In genomic region chr14:40885225-40885624, GRCm38 (mm10) we compare ENCODE assay signal across 10 mouse cellular contexts. TPM values are rescaled to one million over a fixed set of nuclear protein-coding genes. Genes with fewer than 3 reads are reported as not detected.
DNase-seq lines count a peak whose midpoint lies in the region; ATAC-seq and TF ChIP-seq lines count a peak whose summit lies in the region.
"Had no signal": no experiment of that assay in that cellular context is flagged by ENCODE, and none has a peak within 500 bp of the region (broad histone marks: within the 10 kb centered on the region; RNA-seq: fewer than 3 reads in every experiment).

No protein-coding gene starts in this region.

- ATAC-seq in heart, embryonic 15.5 days (replicated peaks; ENCODE audit: insufficient number of reproducible peaks, insufficient read depth, low FRiP score, low read depth): 0 out of 2 replicates have a peak, but pooled peaks have one; percentile 31
- peak; percentile 83 for ATAC-seq in lung, postnatal 0 days
- ATAC-seq in forebrain, embryonic 12.5 days (ENCODE audit: low FRiP score): no peak
- ATAC-seq in hindbrain, embryonic 11.5 days (ENCODE audit: low FRiP score): no peak

- H3K4me1 ChIP-seq in heart, embryonic 15.5 days (replicated peaks): peaks cover 14% of the 10 kb centered on the region
- H3K4me1 ChIP-seq in heart, adult 2 months (ENCODE audit: control insufficient read depth, insufficient read depth, low read length): 0 out of 2 replicates have a peak, but pooled peaks cover 3% of the 10 kb centered on the region
- H3K4me1 ChIP-seq in MEL (ENCODE audit: control insufficient read depth in 1 of 2, insufficient read depth in 2 of 2, low read length in 2 of 2): peaks cover 6 to 7% of the 10 kb centered on the region in 2 experiments
- no peaks in the 10 kb centered on the region; the same call in 1 of the 2 replicates for H3K4me1 ChIP-seq in lung, postnatal 0 days (ENCODE audit: insufficient read depth, low read depth, low read length)
- H3K4me1 ChIP-seq in forebrain, embryonic 12.5 days: no peaks in the 10 kb centered on the region
- H3K4me1 ChIP-seq in hindbrain, embryonic 11.5 days (replicated peaks; ENCODE audit: control insufficient read depth, insufficient read depth, low read length): no peaks in the 10 kb centered on the region

- no peak for TF ChIP-seq RAD21 in MEL (IDR thresholded peaks at IDR 0.05; ENCODE audit: low read depth, low read length)

- no peak overlapping the region for H3K4me3 ChIP-seq in heart, embryonic 15.5 days
- no peak overlapping the region for H3K4me3 ChIP-seq in heart, adult 2 months
- H3K4me3 ChIP-seq in MEL (ENCODE audit: control insufficient read depth in 1 of 2, insufficient read depth in 1 of 2, low read depth in 2 of 2, low read length in 2 of 2): no peak overlapping the region
- peak overlapping the region; percentile 10; the same call in 1 of the 2 replicates for H3K4me3 ChIP-seq in lung, postnatal 0 days (ENCODE audit: low read depth, low read length)
- H3K4me3 ChIP-seq in forebrain, embryonic 12.5 days (replicated peaks): no peak overlapping the region
- no peak overlapping the region for H3K4me3 ChIP-seq in hindbrain, embryonic 11.5 days (ENCODE audit: low read depth, low read length)
- H3K4me3 ChIP-seq: liver, embryonic 13.5 days had no signal

- intact Hi-C loops in heart, adult 2 months (cut with DNase I): no loop called here

- no peak for TF ChIP-seq POLR2A in heart, adult 2 months (IDR thresholded peaks at IDR 0.05; ENCODE audit: insufficient read depth, low read depth, low read length)
- TF ChIP-seq POLR2A in MEL (IDR thresholded peaks at IDR 0.05; ENCODE audit: control insufficient read depth in 1 of 2, insufficient read depth in 1 of 2, low read depth in 1 of 2, low read length in 2 of 2, poor library complexity in 1 of 2): no peak

- H3K4me2 ChIP-seq in heart, embryonic 15.5 days: peak overlapping the region; percentile 43
- peak overlapping the region; percentile 32 for H3K4me2 ChIP-seq in lung, postnatal 0 days (replicated peaks; ENCODE audit: low read depth, low read length)
- no peak overlapping the region for H3K4me2 ChIP-seq in forebrain, embryonic 12.5 days
- no peak overlapping the region for H3K4me2 ChIP-seq in hindbrain, embryonic 11.5 days (replicated peaks; ENCODE audit: low read depth, low read length)
- H3K4me2 ChIP-seq: liver, embryonic 13.5 days had no signal

- H3K36me3 ChIP-seq in heart, embryonic 15.5 days: no peaks in the 10 kb centered on the region
- no peaks in the 10 kb centered on the region for H3K36me3 ChIP-seq in heart, adult 2 months (ENCODE audit: control insufficient read depth, insufficient read depth, low read length)
- H3K36me3 ChIP-seq in MEL (ENCODE audit: control insufficient read depth in 1 of 2, insufficient read depth in 2 of 2, low read length in 2 of 2): peaks cover 0 to 12% of the 10 kb centered on the region in 2 experiments; a peak in 2 of 4 replicates
- no peaks in the 10 kb centered on the region for H3K36me3 ChIP-seq in lung, postnatal 0 days (ENCODE audit: insufficient read depth, low read length)
- H3K36me3 ChIP-seq in forebrain, embryonic 12.5 days (replicated peaks): no peaks in the 10 kb centered on the region
- H3K36me3 ChIP-seq in hindbrain, embryonic 11.5 days (ENCODE audit: control insufficient read depth, insufficient read depth, low read length): no peaks in the 10 kb centered on the region
- H3K36me3 ChIP-seq: liver, embryonic 13.5 days had no signal

- no peaks in the 10 kb centered on the region for H3K9me3 ChIP-seq in heart, embryonic 15.5 days (replicated peaks)
- H3K9me3 ChIP-seq in MEL (replicated peaks; ENCODE audit: insufficient read depth, low read length): no peaks in the 10 kb centered on the region
- H3K9me3 ChIP-seq in lung, postnatal 0 days (ENCODE audit: low read length): no peaks in the 10 kb centered on the region
- no peaks in the 10 kb centered on the region for H3K9me3 ChIP-seq in forebrain, embryonic 12.5 days
- no peaks in the 10 kb centered on the region for H3K9me3 ChIP-seq in hindbrain, embryonic 11.5 days (ENCODE audit: control insufficient read depth, low read length)
- H3K9me3 ChIP-seq: liver, embryonic 13.5 days had no signal

- TF ChIP-seq EP300 in heart, adult 2 months (IDR thresholded peaks at IDR 0.05; ENCODE audit: insufficient read depth, low read depth, low read length): no peak
- no peak for TF ChIP-seq EP300 in MEL (IDR thresholded peaks at IDR 0.05; ENCODE audit: low read depth in 1 of 2, low read length in 2 of 2)
- no peak for TF ChIP-seq EP300 in lung, postnatal 0 days (IDR thresholded peaks at IDR 0.05)

- peak overlapping the region; percentile 40; the same call in 1 of the 2 replicates for H3K27ac ChIP-seq in heart, embryonic 15.5 days
- no peak overlapping the region for H3K27ac ChIP-seq in heart, adult 2 months
- no peak overlapping the region for H3K27ac ChIP-seq in MEL (ENCODE audit: control insufficient read depth, low read depth, low read length)
- peak overlapping the region; percentile 66 for H3K27ac ChIP-seq in lung, postnatal 0 days (ENCODE audit: low read length)
- H3K27ac ChIP-seq in forebrain, embryonic 12.5 days: no peak overlapping the region
- no peak overlapping the region for H3K27ac ChIP-seq in hindbrain, embryonic 11.5 days (ENCODE audit: low read depth, low read length)
- H3K27ac ChIP-seq: liver, embryonic 13.5 days had no signal

- no peak for TF ChIP-seq CTCF in heart, adult 2 months (IDR thresholded peaks at IDR 0.05)
- TF ChIP-seq CTCF in MEL (IDR thresholded peaks at IDR 0.05 in 2 of 3, conservative IDR thresholded peaks at IDR 0.05 in 1 of 3; ENCODE audit: control insufficient read depth in 1 of 3, insufficient read depth in 1 of 3, low read depth in 2 of 3, low read length in 3 of 3, poor library complexity in 1 of 3, severe bottlenecking in 1 of 3): no peak
- TF ChIP-seq CTCF in lung, postnatal 0 days (IDR thresholded peaks at IDR 0.05): no peak

- no peaks in the 10 kb centered on the region for H3K79me2 ChIP-seq in heart, adult 2 months (replicated peaks; ENCODE audit: control insufficient read depth, insufficient read depth, low read length)
- no peaks in the 10 kb centered on the region for H3K79me2 ChIP-seq in MEL (ENCODE audit: control insufficient read depth, insufficient read depth, low read length, poor library complexity)

- no peak overlapping the region for H3K9ac ChIP-seq in heart, embryonic 15.5 days
- no peak overlapping the region for H3K9ac ChIP-seq in heart, adult 2 months (ENCODE audit: low read depth, low read length)
- H3K9ac ChIP-seq in MEL (ENCODE audit: control insufficient read depth, low read depth, low read length, poor library complexity, severe bottlenecking): no peak overlapping the region
- H3K9ac ChIP-seq in lung, postnatal 0 days (replicated peaks; ENCODE audit: low read depth): no peak overlapping the region
- no peak overlapping the region for H3K9ac ChIP-seq in forebrain, embryonic 12.5 days
- H3K9ac ChIP-seq in hindbrain, embryonic 11.5 days (ENCODE audit: low read depth, low read length): no peak overlapping the region
- H3K9ac ChIP-seq: liver, embryonic 13.5 days had no signal

- DNase-seq in heart, adult 2 months: no peak
- DNase-seq in MEL (ENCODE audit: low read depth, low spot score): peak; percentile 42
- peak; percentile 74 for DNase-seq in brain, adult 2 months (ENCODE audit: low read depth, low spot score)
- peak; percentile 72 for DNase-seq in lung, postnatal 0 days (ENCODE audit: low spot score)
- no peak for DNase-seq in hindbrain, embryonic 11.5 days (ENCODE audit: low spot score)
- DNase-seq: kidney, postnatal 14 days; liver, embryonic 13.5 days; spleen, adult 18-20 months had no signal

- WGBS in heart, embryonic 15.5 days: 28% methylated on average over 4 of the region's 4 CpGs
- 18% methylated on average over 4 of the region's 4 CpGs for WGBS in heart, adult 2 months
- WGBS in lung, postnatal 0 days: 17% methylated on average over 4 of the region's 4 CpGs
- 48% methylated on average over 4 of the region's 4 CpGs for WGBS in forebrain, embryonic 12.5 days
- WGBS in hindbrain, embryonic 11.5 days: 25% methylated on average over 4 of the region's 4 CpGs

- H3K27me3 ChIP-seq in heart, embryonic 15.5 days: no peaks in the 10 kb centered on the region
- H3K27me3 ChIP-seq in heart, adult 2 months (ENCODE audit: control insufficient read depth, insufficient read depth, low read length): no peaks in the 10 kb centered on the region
- no peaks in the 10 kb centered on the region for H3K27me3 ChIP-seq in MEL (ENCODE audit: control insufficient read depth in 1 of 2, insufficient read depth in 2 of 2, low read length in 2 of 2)
- H3K27me3 ChIP-seq in lung, postnatal 0 days (replicated peaks; ENCODE audit: insufficient read depth, low read length): no peaks in the 10 kb centered on the region
- H3K27me3 ChIP-seq in forebrain, embryonic 12.5 days: no peaks in the 10 kb centered on the region
- no peaks in the 10 kb centered on the region for H3K27me3 ChIP-seq in hindbrain, embryonic 11.5 days (ENCODE audit: control insufficient read depth, insufficient read depth, low read length)
- H3K27me3 ChIP-seq: liver, embryonic 13.5 days had no signal

TF ChIP-seq in MEL, 35 proteins besides CTCF, POLR2A, EP300 and RAD21 (continues in another document):
- TF ChIP-seq GATA1 (IDR thresholded peaks at IDR 0.05; ENCODE audit: low read depth, low read length) (no peak), E2F4 (IDR thresholded peaks at IDR 0.05; ENCODE audit: borderline replicate concordance, low read depth, low read length) (no peak), MYB (IDR thresholded peaks at IDR 0.05; ENCODE audit: low read depth, low read length) (no peak), POLR2AphosphoS5 (IDR thresholded peaks at IDR 0.05; ENCODE audit: borderline replicate concordance, low read depth, low read length) (no peak), MYC (IDR thresholded peaks at IDR 0.05; ENCODE audit: low read depth, low read length) (no peak), MXI1 (IDR thresholded peaks at IDR 0.05; ENCODE audit: low read depth, low read length) (no peak), ETS1 (IDR thresholded peaks at IDR 0.05; ENCODE audit: low read depth, low read length) (no peak), SMC3 (IDR thresholded peaks at IDR 0.05; ENCODE audit: low read depth, low read length) (no peak), UBTF (IDR thresholded peaks at IDR 0.05; ENCODE audit: borderline replicate concordance, insufficient read depth, low read depth, low read length) (no peak)

RNA-seq across cellular contexts. Expression of gene Sh2d4b, which starts 7.8 kb away (rescaled TPM):
- polyA plus RNA-seq in heart, embryonic 15.5 days (2015; fragmentation: Nextera tagmentation; extraction: Ambion mirVana): 0.69 and 4.3 TPM in 2 replicates
- 1 to 10 TPM in 1 of 2 experiments, under 1 TPM in 1; 0.84 to 1.1 TPM for total RNA-seq in heart, adult 2 months (2021)
- 0.14 and 0.18 TPM in 2 replicates for polyA plus RNA-seq in heart, adult 2 months (2012; rRNA removed)
- 0.12 TPM in 1 of 2 replicates, not detected in the other for total RNA-seq in MEL (2012; rRNA removed)
- polyA plus RNA-seq in MEL (2012; ENCODE audit: insufficient read depth in 1 of 2, insufficient read length in 2 of 2, low read depth in 1 of 2, low replicate concordance in 2 of 2, missing spikeins in 1 of 2): under 1 TPM in 1 of 2 experiments, not detected in 1; 0.26 TPM
- 0.38 and 0.58 TPM in 2 replicates for polyA plus RNA-seq in lung, postnatal 0 days (2015; fragmentation: Nextera tagmentation; extraction: Ambion mirVana)
- 1.3 and 1.4 TPM in 2 replicates for polyA plus RNA-seq in forebrain, embryonic 12.5 days (2016; fragmentation: Nextera tagmentation; extraction: Ambion mirVana)
- 1.4 and 1.5 TPM in 2 replicates for polyA plus RNA-seq in hindbrain, embryonic 11.5 days (2014; fragmentation: Nextera tagmentation; extraction: Ambion mirVana)

Comparison
In these comparisons a context has a peak if more than half of its experiments do, and no peak if none do; other contexts are left out.
1. H3K27ac ChIP-seq: peak in heart, embryonic 15.5 days (single experiment) and lung, postnatal 0 days (single experiment); none in heart, adult 2 months (single experiment), MEL (single experiment), forebrain, embryonic 12.5 days (single experiment) and hindbrain, embryonic 11.5 days (single experiment).
2. ATAC-seq: peak in heart, embryonic 15.5 days (single experiment) and lung, postnatal 0 days (single experiment); none in forebrain, embryonic 12.5 days (single experiment) and hindbrain, embryonic 11.5 days (single experiment).
3. H3K4me2 ChIP-seq: peak in heart, embryonic 15.5 days (single experiment) and lung, postnatal 0 days (single experiment); none in forebrain, embryonic 12.5 days (single experiment) and hindbrain, embryonic 11.5 days (single experiment).
4. DNase-seq: peak in MEL (single experiment), brain, adult 2 months (single experiment) and lung, postnatal 0 days (single experiment); none in heart, adult 2 months (0 of 2) and hindbrain, embryonic 11.5 days (single experiment).